Mouse (Mus musculus): Measurements from ENCODE around the gene Slamf9. TPM values are rescaled to one million over a fixed set of nuclear protein-coding genes. Genes with fewer than 3 reads are reported as not detected.

Slamf9 gene
- polyA plus RNA-seq, 1 experiment from 2014 or later, result not detected

DNA sequence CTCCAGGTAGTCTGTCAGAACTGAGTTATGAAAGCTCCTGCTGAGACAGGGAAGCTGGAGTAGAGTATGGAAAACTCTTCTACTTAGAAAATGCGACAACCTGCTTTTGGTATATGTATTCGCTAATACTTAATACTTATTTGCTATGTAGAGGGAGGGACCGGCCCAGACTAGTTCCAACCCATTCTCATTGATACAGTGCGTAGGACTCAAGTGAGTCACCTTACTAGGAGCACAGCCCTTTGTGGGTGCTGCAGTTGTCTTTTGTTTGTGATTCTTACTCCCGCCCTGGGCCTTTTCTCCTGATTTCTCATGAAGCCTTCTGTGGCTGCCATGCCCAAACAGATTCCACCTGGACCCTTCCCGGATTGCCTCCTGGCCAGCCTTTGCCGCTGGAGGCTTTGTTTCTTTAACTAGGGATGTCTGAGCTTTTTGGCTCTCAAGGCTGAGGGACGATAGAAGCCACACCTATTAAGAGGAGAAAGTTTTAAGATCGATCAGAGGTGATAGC lies 33.2 kb upstream of the Slamf9 start:
- Histone ChIP-seq H3K27ac (no peak overlapping the region), H3K4me2 (no peak overlapping the region), H3K36me3 (replicated peaks) (no peaks in the 10 kb centered on the region), H3K9ac (no peak overlapping the region), H3K4me3 (replicated peaks) (no peak overlapping the region), H3K9me3 (no peaks in the 10 kb centered on the region), H3K4me1 (no peaks in the 10 kb centered on the region), H3K27me3 (no peaks in the 10 kb centered on the region)
- no peak for ATAC-seq (ENCODE audit: low FRiP score)
- WGBS, result 88% methylated on average over 9 of the region's 9 CpGs

DNA sequence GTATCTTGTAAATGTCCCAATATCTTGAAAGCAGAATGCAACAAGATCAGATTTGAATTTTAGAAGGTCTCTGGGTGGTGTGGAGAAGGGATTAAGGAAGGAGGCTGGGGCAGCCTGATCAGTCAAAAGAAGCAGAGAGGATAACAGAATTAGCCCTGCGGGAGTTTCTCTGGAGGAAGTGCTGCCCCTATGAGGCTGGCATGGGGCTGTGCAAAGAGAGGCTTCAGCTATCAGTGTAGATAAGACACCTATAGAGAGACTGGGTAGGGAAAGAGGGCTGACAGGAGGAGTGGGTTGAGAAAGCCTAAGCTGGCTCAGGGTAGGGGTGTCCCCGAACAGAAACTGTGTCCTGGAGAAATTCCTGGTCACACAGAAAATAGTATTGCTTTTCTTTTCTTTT lies 24.9 kb upstream of the Slamf9 start:
- H3K36me3 ChIP-seq (replicated peaks), result no peaks in the 10 kb centered on the region
- H3K27ac ChIP-seq, result no peak overlapping the region
- no peak overlapping the region for H3K4me2 ChIP-seq
- no peak overlapping the region for H3K4me3 ChIP-seq (replicated peaks)
- H3K9me3 ChIP-seq, result no peaks in the 10 kb centered on the region
- H3K4me1 ChIP-seq, result 0 out of 2 replicates have a peak, but pooled peaks cover 4% of the 10 kb centered on the region
- no peaks in the 10 kb centered on the region for H3K27me3 ChIP-seq
- ATAC-seq (ENCODE audit: low FRiP score), result no peak
- no peak overlapping the region for H3K9ac ChIP-seq
- 27% methylated on average over 2 of the region's 2 CpGs for WGBS

DNA sequence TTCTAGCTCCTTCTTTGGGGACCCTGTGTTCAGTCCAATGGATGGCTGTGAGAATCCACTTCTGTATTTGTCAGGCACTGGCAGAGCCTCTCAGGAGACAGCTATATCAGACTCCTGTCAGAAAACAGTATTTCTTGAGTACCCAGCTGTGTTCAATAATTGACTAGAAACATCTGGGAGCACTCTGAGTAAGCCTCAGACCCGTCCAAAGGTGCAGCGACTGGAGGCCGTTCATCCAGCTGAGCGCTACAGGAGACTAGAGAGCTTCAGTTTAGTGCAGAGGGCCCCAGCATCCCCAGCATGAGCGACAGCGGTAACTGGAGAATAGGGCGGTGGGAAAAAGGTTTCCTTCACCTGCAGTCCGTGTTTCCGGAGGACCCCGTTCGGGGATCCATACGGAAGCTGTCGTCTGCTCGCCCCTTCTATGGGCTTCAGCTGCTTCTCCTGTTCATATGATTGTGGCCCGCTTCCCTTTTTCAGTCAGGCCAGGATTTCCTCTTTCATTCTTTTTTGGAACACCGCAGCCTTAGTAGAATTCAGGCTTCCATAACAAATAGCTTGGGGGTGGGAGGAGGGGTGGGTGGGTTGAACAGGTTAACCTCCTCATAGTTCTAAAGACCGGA lies 24.2 kb upstream of the Slamf9 start:
- no peak overlapping the region for H3K4me2 ChIP-seq
- WGBS, result 42% methylated on average over 17 of the region's 17 CpGs
- no peak overlapping the region for H3K27ac ChIP-seq
- no peaks in the 10 kb centered on the region for H3K9me3 ChIP-seq
- H3K36me3 ChIP-seq (replicated peaks), result no peaks in the 10 kb centered on the region
- no peak overlapping the region for H3K9ac ChIP-seq
- ATAC-seq (ENCODE audit: low FRiP score), result no peak
- 0 out of 2 replicates have a peak, but pooled peaks cover 4% of the 10 kb centered on the region for H3K4me1 ChIP-seq
- H3K27me3 ChIP-seq, result no peaks in the 10 kb centered on the region
- H3K4me3 ChIP-seq (replicated peaks), result no peak overlapping the region

DNA sequence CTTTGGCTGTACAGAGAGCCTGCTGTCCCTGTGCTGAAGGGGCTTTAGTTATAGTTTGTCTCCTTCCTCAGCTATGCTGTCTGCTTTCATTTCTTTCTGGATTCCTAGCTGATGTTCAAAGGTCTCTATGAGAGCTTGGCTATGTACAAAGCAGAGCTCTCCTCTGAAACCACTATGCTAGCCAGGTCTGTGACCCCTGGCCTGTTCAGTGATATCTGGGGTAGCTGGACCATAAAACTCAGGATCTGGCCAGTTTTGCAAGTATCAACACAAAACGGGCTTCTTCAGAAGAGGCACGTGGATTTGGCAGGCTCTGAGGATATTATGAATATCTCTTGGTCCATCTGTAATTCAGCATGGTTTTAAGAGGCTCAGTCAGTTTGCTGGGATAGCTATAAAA lies 22.2 kb upstream of the Slamf9 start:
- Histone ChIP-seq H3K4me1 (0 out of 2 replicates have a peak, but pooled peaks cover 4% of the 10 kb centered on the region), H3K4me3 (replicated peaks) (no peak overlapping the region), H3K4me2 (no peak overlapping the region), H3K9ac (no peak overlapping the region), H3K36me3 (replicated peaks) (no peaks in the 10 kb centered on the region), H3K27me3 (no peaks in the 10 kb centered on the region), H3K27ac (no peak overlapping the region), H3K9me3 (no peaks in the 10 kb centered on the region)
- 73% methylated on average over 2 of the region's 2 CpGs for WGBS
- ATAC-seq (ENCODE audit: low FRiP score), result no peak

DNA sequence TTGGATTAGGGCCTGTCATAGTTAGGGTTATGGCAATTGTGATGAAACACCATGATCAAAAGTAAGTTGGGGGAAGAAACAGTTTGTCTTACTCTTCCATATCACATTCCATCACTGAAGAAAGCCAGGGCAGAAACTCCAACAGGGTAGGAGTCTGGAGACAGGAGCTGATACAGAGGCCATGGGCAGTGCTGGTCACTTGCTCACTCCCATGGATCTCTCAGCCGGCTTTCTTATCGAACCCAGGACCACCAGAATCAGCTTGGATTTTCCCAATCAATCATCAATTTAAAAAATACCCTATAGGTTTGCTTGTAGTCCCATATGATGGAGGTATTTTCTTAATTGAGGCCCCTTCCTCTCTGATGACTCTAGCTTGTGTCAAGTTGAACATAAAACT lies 21.3 kb upstream of the Slamf9 start:
- H3K9ac ChIP-seq, result no peak overlapping the region
- H3K27me3 ChIP-seq, result no peaks in the 10 kb centered on the region
- H3K4me3 ChIP-seq (replicated peaks), result no peak overlapping the region
- no peaks in the 10 kb centered on the region for H3K36me3 ChIP-seq (replicated peaks)
- WGBS, result 88% methylated on average over 2 of the region's 2 CpGs
- no peak for ATAC-seq (ENCODE audit: low FRiP score)
- H3K4me2 ChIP-seq, result no peak overlapping the region
- 0 out of 2 replicates have a peak, but pooled peaks cover 4% of the 10 kb centered on the region for H3K4me1 ChIP-seq
- no peak overlapping the region for H3K27ac ChIP-seq
- H3K9me3 ChIP-seq, result no peaks in the 10 kb centered on the region

DNA sequence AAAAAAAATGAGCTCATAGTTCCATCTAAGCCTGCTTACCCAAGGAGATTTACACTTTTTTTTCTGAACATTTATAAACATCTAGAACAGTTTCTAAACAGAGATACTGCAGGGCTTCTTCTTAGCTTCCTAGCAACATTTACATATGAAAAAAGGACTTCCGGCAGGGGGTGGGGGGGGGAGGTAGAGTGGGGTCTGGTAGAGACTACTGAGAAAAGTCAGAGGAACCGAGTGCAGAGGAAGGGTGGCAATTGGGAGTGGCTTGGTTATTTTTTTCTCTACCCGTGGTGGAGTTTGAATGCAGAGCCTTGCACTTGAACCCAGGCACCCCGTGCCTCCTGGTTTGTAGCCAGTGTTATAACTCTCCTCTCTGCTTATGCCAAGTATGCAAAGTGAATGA lies 19.7 kb upstream of the Slamf9 start:
- Histone ChIP-seq H3K4me3 (replicated peaks) (no peak overlapping the region), H3K27ac (no peak overlapping the region), H3K27me3 (no peaks in the 10 kb centered on the region), H3K36me3 (replicated peaks) (no peaks in the 10 kb centered on the region), H3K9ac (no peak overlapping the region), H3K4me2 (no peak overlapping the region), H3K9me3 (no peaks in the 10 kb centered on the region), H3K4me1 (no peaks in the 10 kb centered on the region)
- ATAC-seq (ENCODE audit: low FRiP score), result no peak
- WGBS, result 18% methylated on average over 4 of the region's 4 CpGs

DNA sequence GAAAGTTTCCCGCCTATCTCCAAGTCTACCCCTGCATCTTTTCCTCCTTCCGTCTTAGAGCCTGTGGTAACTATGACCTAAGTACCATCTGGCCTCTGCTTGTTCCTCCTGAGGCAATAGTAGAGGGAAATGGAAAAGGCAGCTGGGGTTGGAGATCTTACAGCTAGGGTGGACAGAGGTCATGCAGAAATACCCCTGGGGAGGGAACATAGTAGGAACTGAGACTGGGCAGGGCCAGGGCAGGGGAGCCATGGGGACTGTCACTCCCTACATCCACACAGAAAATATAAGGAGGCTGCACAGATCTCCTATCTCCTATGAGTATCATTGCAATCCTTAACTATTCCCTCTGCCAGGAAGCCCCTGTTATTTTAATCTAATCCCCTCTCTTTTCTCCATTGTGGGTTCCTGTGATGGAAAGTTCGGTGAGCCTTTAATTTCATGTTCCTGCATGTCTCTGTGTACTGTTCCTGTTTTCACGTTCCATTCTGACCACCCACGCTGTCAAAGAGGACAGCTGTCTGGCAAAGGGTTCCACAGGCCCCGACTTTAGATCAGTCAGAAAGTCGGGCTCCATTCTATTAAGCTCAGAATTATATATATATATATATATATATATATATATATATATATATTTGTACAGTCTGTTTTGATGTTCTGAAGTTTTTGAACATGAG lies 19.0 kb upstream of the Slamf9 start:
- no peak overlapping the region for H3K4me3 ChIP-seq (replicated peaks)
- 71% methylated on average over 7 of the region's 7 CpGs for WGBS
- ATAC-seq (ENCODE audit: low FRiP score), result no peak
- no peaks in the 10 kb centered on the region for H3K36me3 ChIP-seq (replicated peaks)
- H3K4me2 ChIP-seq, result no peak overlapping the region
- no peak overlapping the region for H3K27ac ChIP-seq
- no peaks in the 10 kb centered on the region for H3K4me1 ChIP-seq
- H3K9ac ChIP-seq, result no peak overlapping the region
- H3K27me3 ChIP-seq, result no peaks in the 10 kb centered on the region
- H3K9me3 ChIP-seq, result no peaks in the 10 kb centered on the region

DNA sequence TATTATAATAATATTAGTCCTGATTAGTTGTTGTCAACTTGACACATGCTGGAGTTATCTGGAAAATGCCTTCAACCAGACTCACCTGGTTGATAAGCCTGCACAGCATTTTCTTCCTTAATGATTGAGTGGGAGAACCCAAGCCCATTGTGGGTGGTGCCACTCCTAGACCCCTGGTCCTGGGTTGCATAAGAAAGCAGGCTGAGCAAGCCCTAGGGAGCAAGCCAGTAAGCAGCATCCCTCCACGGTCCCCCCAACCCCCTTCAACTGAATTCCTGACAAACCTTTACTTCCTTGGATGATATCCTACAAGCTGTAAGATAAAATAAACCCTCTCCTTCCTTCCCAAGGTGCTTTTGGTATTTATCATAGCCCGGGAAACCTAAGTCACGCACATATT lies 18.0 kb upstream of the Slamf9 start:
- Histone ChIP-seq H3K36me3 (replicated peaks) (no peaks in the 10 kb centered on the region), H3K27ac (no peak overlapping the region), H3K4me2 (no peak overlapping the region), H3K4me3 (replicated peaks) (no peak overlapping the region), H3K27me3 (no peaks in the 10 kb centered on the region), H3K9me3 (no peaks in the 10 kb centered on the region), H3K4me1 (no peaks in the 10 kb centered on the region), H3K9ac (no peak overlapping the region)
- no peak for ATAC-seq (ENCODE audit: low FRiP score)
- 90% methylated on average over 3 of the region's 3 CpGs for WGBS

DNA sequence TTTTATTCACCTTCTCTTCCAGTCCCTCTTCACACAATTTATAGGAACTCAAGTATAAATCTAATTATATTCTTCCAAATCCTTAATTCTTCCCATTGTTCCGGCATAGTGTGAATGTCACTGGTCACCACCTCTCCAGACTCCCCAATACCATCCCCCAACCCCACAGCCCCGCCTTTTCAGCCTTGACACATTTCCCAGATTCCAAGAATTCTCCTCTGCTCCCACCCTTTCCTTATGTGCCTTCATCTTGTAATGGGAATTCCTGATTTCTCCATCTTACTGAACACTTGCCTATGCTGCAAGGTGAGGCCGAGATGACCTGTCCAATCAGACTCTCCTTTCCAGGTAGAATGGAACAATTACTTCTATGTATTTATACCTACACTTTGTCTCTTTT lies 17.1 kb upstream of the Slamf9 start:
- Histone ChIP-seq H3K27ac (no peak overlapping the region), H3K36me3 (replicated peaks) (no peaks in the 10 kb centered on the region), H3K4me3 (replicated peaks) (no peak overlapping the region), H3K4me2 (no peak overlapping the region), H3K27me3 (no peaks in the 10 kb centered on the region), H3K9me3 (no peaks in the 10 kb centered on the region), H3K9ac (no peak overlapping the region), H3K4me1 (no peaks in the 10 kb centered on the region)
- WGBS, result 86% methylated on average over 3 of the region's 3 CpGs
- no peak for ATAC-seq (ENCODE audit: low FRiP score)

DNA sequence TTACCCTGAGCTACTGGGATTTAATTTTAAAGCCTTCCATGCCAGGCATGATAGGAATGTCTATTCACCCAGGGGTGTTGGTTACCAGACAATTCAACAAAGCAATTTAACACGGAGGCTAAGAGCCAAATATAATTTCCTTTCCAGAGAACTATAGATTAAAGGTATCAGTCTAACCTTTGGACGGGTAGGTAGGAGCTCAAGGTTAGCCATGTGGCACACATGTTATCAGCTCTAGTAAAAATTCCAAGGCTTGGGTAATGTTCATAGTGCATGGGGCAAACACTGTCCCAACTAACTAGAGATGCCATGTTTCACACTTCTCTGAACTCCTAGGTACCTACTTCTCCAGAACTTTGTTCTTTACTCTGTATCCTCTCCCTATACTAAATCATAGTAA lies 13.6 kb upstream of the Slamf9 start:
- no peaks in the 10 kb centered on the region for H3K36me3 ChIP-seq (replicated peaks)
- no peaks in the 10 kb centered on the region for H3K27me3 ChIP-seq
- H3K9ac ChIP-seq, result no peak overlapping the region
- ATAC-seq (ENCODE audit: low FRiP score), result no peak
- H3K27ac ChIP-seq, result no peak overlapping the region
- no peaks in the 10 kb centered on the region for H3K4me1 ChIP-seq
- H3K4me3 ChIP-seq (replicated peaks), result no peak overlapping the region
- H3K4me2 ChIP-seq, result no peak overlapping the region
- 76% methylated on average over 2 of the region's 2 CpGs for WGBS
- H3K9me3 ChIP-seq, result no peaks in the 10 kb centered on the region

DNA sequence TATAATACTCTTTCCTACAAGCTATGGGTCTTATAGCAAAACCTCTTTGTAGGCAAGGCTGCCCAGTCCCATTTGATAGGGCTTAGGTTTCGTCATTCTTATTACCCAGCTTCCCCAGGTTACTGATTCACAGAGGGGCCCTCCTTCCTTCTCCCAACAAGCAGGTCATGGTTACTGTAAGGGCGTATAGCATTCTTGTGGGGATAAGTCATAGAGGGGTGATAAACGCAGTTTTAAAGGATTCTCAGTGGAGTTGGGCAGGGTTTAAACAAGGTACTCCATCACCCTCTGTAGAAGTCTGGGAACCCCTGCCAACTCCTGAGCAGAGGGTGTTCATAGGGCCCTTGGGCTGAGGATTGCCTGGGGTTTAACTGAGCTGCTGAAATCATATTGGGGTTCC lies 12.6 kb upstream of the Slamf9 start:
- H3K9ac ChIP-seq, result no peak overlapping the region
- H3K27ac ChIP-seq, result no peak overlapping the region
- no peak overlapping the region for H3K4me3 ChIP-seq (replicated peaks)
- H3K9me3 ChIP-seq, result no peaks in the 10 kb centered on the region
- ATAC-seq (ENCODE audit: low FRiP score), result no peak
- no peak overlapping the region for H3K4me2 ChIP-seq
- H3K27me3 ChIP-seq, result no peaks in the 10 kb centered on the region
- H3K4me1 ChIP-seq, result no peaks in the 10 kb centered on the region
- H3K36me3 ChIP-seq (replicated peaks), result no peaks in the 10 kb centered on the region
- WGBS, result 84% methylated on average over 3 of the region's 3 CpGs

DNA sequence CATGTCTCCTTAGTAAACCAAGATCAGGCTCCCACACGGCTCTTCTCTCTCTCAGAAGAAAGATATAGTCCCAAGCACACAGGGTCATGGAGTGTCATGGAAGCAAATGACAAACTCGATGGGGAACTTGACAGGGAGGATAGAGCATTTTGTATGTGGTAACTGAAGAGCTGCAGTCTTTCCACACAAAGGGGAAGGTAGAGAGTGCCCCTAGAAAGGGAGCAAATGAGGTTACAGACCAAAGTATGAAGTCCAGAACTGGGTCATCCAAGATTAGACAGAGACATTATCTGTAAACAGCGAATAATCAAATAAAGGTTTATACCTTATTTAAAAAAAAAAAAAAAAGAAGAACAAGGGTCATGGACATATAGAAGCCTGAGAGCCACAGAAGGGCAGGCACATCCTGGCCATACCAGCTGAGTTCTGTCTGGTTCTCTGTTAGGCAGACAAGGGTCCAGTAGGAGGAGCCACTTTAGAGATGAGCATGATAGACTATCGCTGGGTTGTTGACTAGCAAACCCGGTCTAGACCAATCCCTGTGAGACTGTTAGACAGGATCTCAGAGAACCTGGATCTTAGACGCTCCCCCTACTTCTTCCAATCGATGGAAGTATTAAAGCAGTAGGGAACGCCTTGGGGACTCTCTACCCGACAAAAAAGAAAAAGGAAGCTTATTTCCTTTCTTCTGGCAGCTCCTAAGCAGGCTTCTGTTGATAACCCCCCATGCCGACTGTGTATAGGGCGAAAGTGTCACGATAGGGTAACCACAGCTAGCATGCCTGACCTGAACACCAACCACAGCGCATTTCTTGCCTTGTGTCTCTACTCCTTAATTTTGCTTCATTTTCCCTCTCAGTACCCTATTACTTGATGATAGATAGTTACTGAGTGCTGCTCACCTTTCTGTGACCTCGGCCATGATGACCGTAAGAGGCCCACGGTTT lies 11.5 kb upstream of the Slamf9 start:
- no peak overlapping the region for H3K9ac ChIP-seq
- H3K9me3 ChIP-seq, result no peaks in the 10 kb centered on the region
- H3K4me1 ChIP-seq, result no peaks in the 10 kb centered on the region
- no peak overlapping the region for H3K4me3 ChIP-seq (replicated peaks)
- no peaks in the 10 kb centered on the region for H3K27me3 ChIP-seq
- H3K4me2 ChIP-seq, result no peak overlapping the region
- no peak for ATAC-seq (ENCODE audit: low FRiP score)
- no peaks in the 10 kb centered on the region for H3K36me3 ChIP-seq (replicated peaks)
- 89% methylated on average over 16 of the region's 16 CpGs for WGBS
- no peak overlapping the region for H3K27ac ChIP-seq
